Mouse (Mus musculus): ENCODE data around the gene Gtpbp4.

DNA sequence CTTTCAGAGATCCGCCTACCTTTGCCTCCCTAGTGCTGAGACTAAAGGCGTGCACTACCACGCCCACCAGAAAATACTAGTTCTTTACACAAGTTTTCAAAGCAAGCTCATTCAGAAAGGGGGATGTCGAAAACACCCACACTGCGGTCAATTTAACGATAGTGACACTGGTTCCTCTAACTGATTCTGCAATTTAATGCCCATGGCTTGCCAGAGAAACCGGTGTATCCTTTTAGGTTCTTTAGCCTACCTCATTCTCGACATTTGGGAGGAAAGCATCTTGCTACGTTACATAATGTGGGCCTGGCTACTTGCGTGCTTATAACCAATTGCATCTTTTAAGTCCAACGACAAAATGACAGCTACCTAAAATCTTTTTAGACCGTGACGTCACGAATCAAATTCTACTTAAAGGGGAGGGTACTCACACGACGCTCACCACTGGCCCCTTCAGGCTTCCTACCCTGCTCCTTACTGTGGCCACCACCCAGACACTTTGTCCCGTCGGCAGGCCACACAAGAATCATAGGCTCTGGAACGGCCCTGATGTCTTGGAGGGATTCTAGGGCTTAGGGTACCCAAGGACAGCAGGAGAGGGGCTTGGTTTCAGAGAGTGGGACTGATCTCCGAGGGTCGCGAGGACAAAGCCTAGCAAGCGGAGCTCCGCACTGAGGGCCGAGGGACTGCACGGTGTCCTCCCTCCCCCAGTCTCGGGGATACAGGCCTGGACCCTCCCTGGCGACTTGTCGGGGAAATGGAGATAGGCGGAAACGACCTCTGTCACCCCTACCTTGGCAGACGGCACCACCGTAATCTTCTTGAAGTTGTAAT is 509 bp downstream of the Gtpbp4 start:
- no peak for TF ChIP-seq CTCF (IDR thresholded peaks at IDR 0.05; ENCODE audit: low read depth, low read length)
- TF ChIP-seq TAL1 (conservative IDR thresholded peaks at IDR 0.05; ENCODE audit: low read depth, low read length): no peak
- no peak for TF ChIP-seq GATA1 (IDR thresholded peaks at IDR 0.05; ENCODE audit: borderline replicate concordance, low read length)
- TF ChIP-seq POLR2AphosphoS5 (IDR thresholded peaks at IDR 0.05; ENCODE audit: insufficient replicate concordance, low read depth, low read length): no peak
- no peak for TF ChIP-seq GATA2 (IDR thresholded peaks at IDR 0.05; ENCODE audit: borderline replicate concordance, low read depth, low read length)

Measured in G1E (cell line).